Mouse (Mus musculus): ENCODE measurements at regions not wholly inside any gene's neighbourhood (a gene's known extent, or its start where the extent isn't known, plus 50 kb on each side); places are given as distances from the start of the nearest gene placed in this dataset.

GRCm38 (mm10) chr13:37689127-37689777, 88.9 kb upstream of the Rreb1 start:
- no peak for TF ChIP-seq POLR2A (IDR thresholded peaks at IDR 0.05; ENCODE audit: borderline replicate concordance, extremely low read depth, low read depth, low read length)
- no peak for TF ChIP-seq CTCF (IDR thresholded peaks at IDR 0.05; ENCODE audit: insufficient read depth, low read length)

All from lung, adult 2 months (tissue).